Mouse (Mus musculus): ENCODE measurements around the gene Tmem108. TPM values are rescaled to one million over a fixed set of nuclear protein-coding genes. Genes with fewer than 3 reads are reported as not detected.
A peak's percentile ranks its signal among the peaks of the same experiment; 100 is the strongest.

Gene Tmem108
- polyA plus RNA-seq, 1 experiment from 2014 or later, result 66.1 TPM

DNA sequence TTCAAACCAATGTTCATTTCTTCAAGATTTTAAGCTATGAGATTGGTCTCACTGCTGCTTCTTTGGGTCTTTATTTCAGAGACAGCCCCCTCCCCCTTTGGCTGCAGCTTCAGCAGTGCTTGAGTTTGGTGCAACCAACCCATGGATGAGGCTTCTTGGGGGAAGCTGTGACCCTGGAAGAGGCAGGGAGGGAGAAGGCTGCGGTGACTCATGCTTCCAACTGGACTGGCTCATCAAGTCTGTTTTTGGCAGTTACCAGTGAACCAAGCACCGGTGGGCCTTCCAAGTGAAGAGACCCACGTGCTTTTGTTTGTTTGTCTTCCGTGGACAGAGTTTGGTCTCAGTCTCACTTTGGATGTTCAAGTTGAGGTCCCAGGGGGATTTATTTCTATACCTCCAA lies 215.9 kb downstream of the Tmem108 start:
- WGBS, result 68% methylated on average over 4 of the region's 4 CpGs
- Histone ChIP-seq H3K4me3 (no peak overlapping the region), H3K9ac (no peak overlapping the region), H3K9me3 (no peaks in the 10 kb centered on the region), H3K27me3 (replicated peaks) (no peaks in the 10 kb centered on the region), H3K4me2 (no peak overlapping the region), H3K36me3 (no peaks in the 10 kb centered on the region), H3K4me1 (peaks cover 14% of the 10 kb centered on the region), H3K27ac (replicated peaks) (no peak overlapping the region)
- no peak for ATAC-seq (ENCODE audit: extremely low read depth, insufficient number of reproducible peaks, low FRiP score, low TSS enrichment)

DNA sequence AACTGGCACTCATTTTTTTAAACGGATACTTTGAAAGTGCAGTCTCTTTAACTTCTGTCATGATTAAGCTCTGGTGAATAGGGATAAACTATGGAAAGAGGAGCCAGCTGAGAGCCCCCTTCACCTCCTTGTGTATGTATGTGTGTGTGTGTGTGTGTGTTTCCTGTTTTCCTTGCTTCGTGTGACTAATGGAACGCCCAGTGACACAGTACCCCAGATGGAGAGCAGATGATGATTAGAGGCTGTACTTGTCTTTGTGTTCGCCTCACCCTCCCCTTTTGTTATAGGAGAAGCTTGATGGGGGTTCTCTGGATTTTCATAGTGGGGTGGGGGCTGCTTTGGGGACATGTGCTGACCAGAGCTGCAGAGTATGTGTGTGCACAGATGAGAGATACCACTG lies 216.4 kb downstream of the Tmem108 start:
- Histone ChIP-seq H3K27ac (replicated peaks) (no peak overlapping the region), H3K4me3 (no peak overlapping the region), H3K4me2 (no peak overlapping the region), H3K27me3 (replicated peaks) (no peaks in the 10 kb centered on the region), H3K9me3 (no peaks in the 10 kb centered on the region), H3K36me3 (no peaks in the 10 kb centered on the region), H3K9ac (no peak overlapping the region), H3K4me1 (peaks cover 19% of the 10 kb centered on the region)
- 59% methylated on average over 4 of the region's 4 CpGs for WGBS
- ATAC-seq (ENCODE audit: extremely low read depth, insufficient number of reproducible peaks, low FRiP score, low TSS enrichment), result no peak

DNA sequence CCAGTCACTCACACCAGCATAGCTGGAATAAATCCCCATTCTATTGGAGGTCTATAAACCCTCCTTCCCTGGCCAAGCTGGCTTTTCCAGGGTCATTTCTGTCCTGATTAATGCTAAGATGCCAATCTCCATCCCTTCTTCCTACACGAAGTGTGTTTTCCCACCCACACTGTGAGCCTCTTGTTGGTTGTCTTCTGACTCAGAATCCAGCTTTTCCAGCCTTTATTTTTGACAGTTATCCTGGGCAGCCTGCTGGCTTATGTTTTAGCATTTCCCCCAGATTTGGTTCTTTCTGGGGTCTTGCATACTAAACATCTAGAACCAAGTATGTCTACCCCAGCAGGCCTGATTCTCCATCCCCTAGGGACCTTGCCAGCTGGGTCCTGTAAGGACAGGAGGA lies 217.0 kb downstream of the Tmem108 start:
- Histone ChIP-seq H3K4me3 (no peak overlapping the region), H3K36me3 (no peaks in the 10 kb centered on the region), H3K4me1 (peaks cover 25% of the 10 kb centered on the region), H3K4me2 (no peak overlapping the region), H3K27me3 (replicated peaks) (no peaks in the 10 kb centered on the region), H3K9ac (no peak overlapping the region), H3K27ac (replicated peaks) (no peak overlapping the region), H3K9me3 (no peaks in the 10 kb centered on the region)
- no peak for ATAC-seq (ENCODE audit: extremely low read depth, insufficient number of reproducible peaks, low FRiP score, low TSS enrichment)
- 67% methylated on average over 1 of the region's 1 CpGs for WGBS

DNA sequence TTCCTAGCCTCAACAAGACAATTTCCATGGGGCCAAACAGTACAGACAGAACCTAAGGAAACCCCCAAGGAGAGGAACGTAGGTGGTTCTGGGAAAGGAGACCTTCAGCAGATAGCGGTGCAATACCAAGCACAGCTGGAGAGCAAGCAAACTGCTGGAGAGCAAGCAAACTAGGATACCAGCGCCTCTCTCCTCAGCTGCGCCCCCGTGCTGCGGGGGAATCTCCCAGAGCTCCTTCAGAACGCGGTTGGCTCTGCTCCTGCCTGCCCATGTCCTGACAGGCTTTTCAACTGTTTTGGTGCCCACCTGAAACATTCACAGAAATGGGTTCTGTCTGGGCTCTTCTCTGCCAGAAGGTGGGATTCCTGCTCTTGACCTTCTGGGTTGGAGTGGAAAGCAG lies 221.1 kb downstream of the Tmem108 start:
- Histone ChIP-seq H3K27me3 (replicated peaks) (no peaks in the 10 kb centered on the region), H3K36me3 (no peaks in the 10 kb centered on the region), H3K4me3 (no peak overlapping the region), H3K4me2 (no peak overlapping the region), H3K9ac (no peak overlapping the region), H3K27ac (replicated peaks) (0 out of 2 replicates have a peak overlapping the region, but pooled peaks have one; percentile 0), H3K9me3 (no peaks in the 10 kb centered on the region), H3K4me1 (peaks cover 25% of the 10 kb centered on the region)
- 77% methylated on average over 8 of the region's 8 CpGs for WGBS
- no peak for ATAC-seq (ENCODE audit: extremely low read depth, insufficient number of reproducible peaks, low FRiP score, low TSS enrichment)

DNA sequence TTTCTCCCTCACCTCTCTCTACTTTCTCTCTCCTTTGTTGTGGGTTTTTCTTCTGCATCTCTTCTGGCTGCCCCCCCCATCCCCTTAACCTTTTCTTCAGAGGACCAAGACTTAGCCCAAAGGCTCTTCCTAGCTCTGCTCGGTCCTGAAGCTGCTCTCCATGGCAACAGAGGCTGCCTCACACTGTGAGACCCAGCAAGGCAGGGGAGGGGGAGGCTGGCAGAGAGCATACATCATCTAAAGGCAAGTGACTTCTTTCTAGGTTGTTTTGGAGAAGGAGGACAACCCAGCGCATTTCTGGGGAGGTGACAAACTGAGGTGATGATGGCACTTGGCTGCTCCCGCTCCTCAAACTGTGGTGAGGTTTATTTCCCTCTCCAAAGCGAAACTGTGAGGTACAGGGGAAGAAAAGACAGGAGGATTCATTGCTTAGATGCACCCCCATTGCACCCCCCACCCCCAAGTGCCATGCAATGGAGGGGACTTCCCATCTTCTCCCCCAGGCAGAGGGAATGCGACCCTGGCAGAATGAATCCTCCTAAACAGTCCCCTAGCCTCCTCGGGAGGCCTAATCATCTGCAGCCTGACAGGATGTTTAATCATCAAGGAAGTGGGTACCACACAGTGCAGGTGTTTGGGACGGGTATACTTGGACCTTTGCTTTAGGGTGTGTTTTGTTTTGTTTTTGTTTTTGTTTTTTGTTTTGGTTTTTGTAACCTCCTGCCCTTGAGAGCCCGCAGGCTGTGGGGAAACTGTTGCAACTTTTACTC lies 223.4 kb downstream of the Tmem108 start:
- WGBS, result 43% methylated on average over 8 of the region's 8 CpGs
- Histone ChIP-seq H3K4me1 (peaks cover 20% of the 10 kb centered on the region), H3K27me3 (replicated peaks) (no peaks in the 10 kb centered on the region), H3K36me3 (no peaks in the 10 kb centered on the region), H3K4me3 (no peak overlapping the region), H3K4me2 (no peak overlapping the region), H3K9ac (no peak overlapping the region), H3K9me3 (no peaks in the 10 kb centered on the region), H3K27ac (replicated peaks) (no peak overlapping the region)
- ATAC-seq (ENCODE audit: extremely low read depth, insufficient number of reproducible peaks, low FRiP score, low TSS enrichment), result no peak

DNA sequence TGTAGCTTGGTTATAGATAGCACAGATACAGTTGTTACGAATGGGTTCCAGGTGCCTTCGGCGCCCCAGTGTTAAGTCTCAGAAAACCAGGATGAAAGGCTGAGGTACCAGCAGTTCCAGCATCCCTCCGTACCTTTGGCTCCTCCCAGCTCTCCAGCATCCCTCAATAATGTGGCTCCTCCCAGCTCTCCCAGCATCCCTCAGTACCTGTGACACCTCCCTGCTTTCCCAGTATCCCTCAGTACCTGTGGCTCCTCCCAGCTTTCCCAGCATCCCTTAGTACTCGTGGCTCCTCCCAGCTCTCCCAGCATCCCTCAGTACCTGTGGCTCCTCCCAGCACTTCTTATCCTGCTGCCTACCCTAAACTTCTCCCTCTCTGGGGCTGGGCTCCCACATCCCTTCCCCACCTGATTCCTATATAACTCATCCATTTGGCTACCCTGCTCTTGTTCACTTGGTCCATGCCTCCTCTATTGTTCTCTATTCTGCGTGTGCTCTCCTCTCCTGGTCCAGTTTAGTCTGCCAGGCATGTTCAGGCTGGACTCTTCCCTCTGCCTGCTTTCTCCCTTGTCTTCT lies 225.5 kb downstream of the Tmem108 start:
- ATAC-seq (ENCODE audit: extremely low read depth, insufficient number of reproducible peaks, low FRiP score, low TSS enrichment), result no peak
- H3K27ac ChIP-seq (replicated peaks), result no peak overlapping the region
- peaks cover 8% of the 10 kb centered on the region; the same call in 1 of the 2 replicates for H3K36me3 ChIP-seq
- peaks cover 20% of the 10 kb centered on the region for H3K4me1 ChIP-seq
- WGBS, result 83% methylated on average over 6 of the region's 6 CpGs
- H3K9ac ChIP-seq, result no peak overlapping the region
- H3K27me3 ChIP-seq (replicated peaks), result no peaks in the 10 kb centered on the region
- H3K4me3 ChIP-seq, result no peak overlapping the region
- H3K9me3 ChIP-seq, result no peaks in the 10 kb centered on the region
- no peak overlapping the region for H3K4me2 ChIP-seq

DNA sequence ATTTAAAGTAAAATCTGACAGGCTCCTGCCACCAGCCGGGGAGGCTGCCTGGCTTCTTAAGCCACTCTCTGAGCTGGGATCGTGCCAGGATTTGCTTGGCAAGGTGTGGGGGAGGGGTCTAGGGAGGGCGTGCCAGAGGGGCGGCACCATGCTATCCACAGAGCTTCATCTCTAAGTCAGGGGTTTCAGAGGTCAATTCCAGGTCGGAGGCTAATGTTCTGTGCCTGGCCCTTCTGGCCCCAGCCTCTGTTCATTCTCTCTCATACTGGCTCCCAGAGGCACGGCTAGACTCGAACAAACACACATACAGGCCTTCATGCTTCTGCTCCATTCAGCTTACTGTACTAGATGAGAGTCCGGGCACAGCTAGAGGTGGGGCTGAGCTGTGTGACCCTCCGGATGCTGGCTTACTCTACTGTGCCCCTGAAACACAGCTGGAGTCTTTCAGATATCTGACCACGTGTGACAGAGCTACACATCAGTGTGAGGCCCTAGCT lies 236.5 kb downstream of the Tmem108 start:
- Histone ChIP-seq H3K4me3 (no peak overlapping the region), H3K27ac (replicated peaks) (peak overlapping the region; percentile 16)
- WGBS, result 22% methylated on average over 10 of the region's 10 CpGs

DNA sequence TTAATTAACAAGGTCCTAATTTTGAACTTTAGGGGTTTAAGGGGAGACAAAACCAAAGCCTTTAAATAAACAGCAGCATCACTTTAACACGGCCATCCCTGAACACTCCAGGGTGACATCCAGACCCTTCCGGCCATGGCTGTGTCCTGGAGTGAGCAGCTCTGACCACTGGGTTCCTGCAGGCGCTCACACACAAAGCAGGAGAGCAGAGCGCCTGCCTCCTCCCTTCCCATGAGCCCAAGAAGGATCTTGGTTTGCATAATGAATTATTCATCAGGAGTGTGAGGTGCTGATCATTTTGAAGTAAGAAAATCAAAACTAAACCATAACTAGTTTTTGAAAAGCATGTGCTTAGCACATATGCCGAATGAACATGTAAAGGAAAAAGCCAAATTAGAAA lies 237.0 kb downstream of the Tmem108 start:
- H3K4me2 ChIP-seq, result no peak overlapping the region
- H3K27me3 ChIP-seq (replicated peaks), result no peaks in the 10 kb centered on the region
- no peak overlapping the region for H3K4me3 ChIP-seq
- no peak overlapping the region for H3K27ac ChIP-seq (replicated peaks)
- 38% methylated on average over 5 of the region's 5 CpGs for WGBS
- H3K4me1 ChIP-seq, result peaks cover 26% of the 10 kb centered on the region
- H3K36me3 ChIP-seq, result no peaks in the 10 kb centered on the region
- H3K9me3 ChIP-seq, result no peaks in the 10 kb centered on the region
- no peak for ATAC-seq (ENCODE audit: extremely low read depth, insufficient number of reproducible peaks, low FRiP score, low TSS enrichment)
- no peak overlapping the region for H3K9ac ChIP-seq

More for the DNA sequence above, 236.5 kb downstream of the Tmem108 start:
- no peaks in the 10 kb centered on the region for H3K27me3 ChIP-seq (replicated peaks)
- no peaks in the 10 kb centered on the region for H3K9me3 ChIP-seq
- H3K36me3 ChIP-seq, result no peaks in the 10 kb centered on the region
- H3K4me2 ChIP-seq, result peak overlapping the region; percentile 27; the same call in 1 of the 2 replicates
- H3K9ac ChIP-seq, result peak overlapping the region; percentile 50; the same call in 1 of the 2 replicates
- ATAC-seq (ENCODE audit: extremely low read depth, insufficient number of reproducible peaks, low FRiP score, low TSS enrichment), result no peak
- H3K4me1 ChIP-seq, result peaks cover 26% of the 10 kb centered on the region

DNA sequence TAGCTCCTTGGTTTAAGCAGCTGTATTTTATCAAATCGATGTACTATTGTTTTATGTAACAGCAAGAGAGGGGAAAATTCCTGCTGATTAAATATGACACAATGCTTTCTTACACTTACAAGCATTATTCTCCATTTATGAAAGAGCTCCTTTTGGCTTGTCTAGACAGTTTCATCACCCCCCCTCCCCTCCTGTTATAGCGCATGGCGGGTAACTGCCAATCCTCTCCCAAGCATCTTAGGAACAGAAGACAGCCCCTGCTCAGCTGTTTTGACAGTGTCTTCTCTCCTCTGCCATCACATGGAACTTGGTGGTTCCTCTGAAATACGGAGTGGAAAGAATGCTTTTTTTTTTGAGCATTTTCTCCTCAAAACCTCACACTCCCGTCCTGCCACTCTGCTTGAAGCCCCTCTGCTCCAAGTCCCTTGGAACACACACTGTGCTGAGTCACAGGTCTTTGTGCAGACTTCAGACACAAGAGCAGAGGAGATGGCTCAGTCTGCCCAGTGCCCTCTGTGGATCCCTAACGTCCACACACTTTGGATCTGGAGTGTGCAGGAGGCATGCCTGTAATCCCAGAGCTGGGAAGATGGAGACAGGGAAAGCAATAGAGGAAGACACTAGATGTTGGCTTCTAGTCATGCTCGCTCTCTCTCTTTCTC lies 237.8 kb downstream of the Tmem108 start:
- no peak overlapping the region for H3K27ac ChIP-seq (replicated peaks)
- H3K27me3 ChIP-seq (replicated peaks), result no peaks in the 10 kb centered on the region
- H3K4me3 ChIP-seq, result no peak overlapping the region
- H3K36me3 ChIP-seq, result 0 out of 2 replicates have a peak, but pooled peaks cover 3% of the 10 kb centered on the region
- no peak overlapping the region for H3K4me2 ChIP-seq
- peaks cover 26% of the 10 kb centered on the region for H3K4me1 ChIP-seq
- H3K9me3 ChIP-seq, result no peaks in the 10 kb centered on the region
- 68% methylated on average over 7 of the region's 7 CpGs for WGBS
- ATAC-seq (ENCODE audit: extremely low read depth, insufficient number of reproducible peaks, low FRiP score, low TSS enrichment), result no peak
- peak overlapping the region; percentile 40; the same call in 1 of the 2 replicates for H3K9ac ChIP-seq

DNA sequence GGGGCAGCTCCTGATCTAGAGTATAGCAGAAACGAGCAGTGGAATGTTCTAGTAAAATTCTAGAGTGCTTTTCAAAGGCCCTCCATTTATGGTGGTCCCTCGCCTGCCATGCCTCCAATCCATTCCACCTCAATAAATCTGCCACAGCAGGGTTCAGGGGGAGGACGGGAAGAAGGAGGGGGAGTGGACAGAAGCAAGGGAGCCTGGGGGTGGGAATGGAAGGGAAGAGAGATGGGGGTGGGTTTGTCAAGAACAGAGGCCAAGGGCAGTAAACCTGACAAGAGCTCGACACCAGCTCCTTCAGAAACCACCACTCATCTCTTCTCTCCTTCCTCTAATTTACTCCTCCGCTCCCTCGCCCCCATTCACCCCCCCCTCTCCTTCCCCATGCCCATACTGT lies 238.6 kb downstream of the Tmem108 start:
- ATAC-seq (ENCODE audit: extremely low read depth, insufficient number of reproducible peaks, low FRiP score, low TSS enrichment), result no peak
- Histone ChIP-seq H3K9ac (no peak overlapping the region), H3K36me3 (0 out of 2 replicates have a peak, but pooled peaks cover 4% of the 10 kb centered on the region), H3K4me1 (peaks cover 26% of the 10 kb centered on the region), H3K27me3 (replicated peaks) (no peaks in the 10 kb centered on the region), H3K4me3 (no peak overlapping the region), H3K27ac (replicated peaks) (no peak overlapping the region), H3K9me3 (no peaks in the 10 kb centered on the region), H3K4me2 (no peak overlapping the region)
- 59% methylated on average over 5 of the region's 6 CpGs for WGBS

DNA sequence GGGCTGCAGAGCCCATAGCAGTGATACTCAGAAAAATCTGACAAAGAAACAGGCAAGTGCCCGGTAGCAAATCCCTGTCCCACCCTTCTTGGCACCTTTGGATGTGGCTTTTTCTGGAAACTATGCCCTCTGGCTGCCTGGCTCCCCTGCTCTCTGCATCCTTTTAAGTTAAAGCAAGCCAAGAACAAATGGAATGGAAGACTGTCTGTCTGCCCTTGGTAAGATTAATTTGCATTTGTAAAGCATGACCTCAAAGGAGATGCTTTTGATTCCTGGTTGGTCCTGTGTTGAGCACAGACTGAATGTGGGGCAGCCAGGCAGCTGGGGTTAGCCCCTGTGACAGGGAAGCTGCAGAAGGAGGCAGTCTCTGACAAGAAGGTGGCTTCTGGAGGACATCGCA lies 247.8 kb downstream of the Tmem108 start:
- Histone ChIP-seq H3K9me3 (no peaks in the 10 kb centered on the region), H3K27me3 (replicated peaks) (no peaks in the 10 kb centered on the region), H3K36me3 (0 out of 2 replicates have a peak, but pooled peaks cover under 1% of the 10 kb centered on the region), H3K27ac (replicated peaks) (no peak overlapping the region), H3K9ac (no peak overlapping the region), H3K4me3 (no peak overlapping the region), H3K4me2 (no peak overlapping the region), H3K4me1 (peaks cover 6% of the 10 kb centered on the region)
- 60% methylated on average over 2 of the region's 2 CpGs for WGBS
- ATAC-seq (ENCODE audit: extremely low read depth, insufficient number of reproducible peaks, low FRiP score, low TSS enrichment), result no peak

All from heart, embryonic 13.5 days (tissue).